Mouse (Mus musculus) neural tube, embryonic 13.5 days (tissue): ENCODE measurements around the gene Pfas. TPM values are rescaled to one million over a fixed set of nuclear protein-coding genes. Genes with fewer than 3 reads are reported as not detected.

ENCODE experiments used
- ATAC-seq: fragments of 200-750 bp; cut with Nextera tagmentation; 2 replicates; pipeline ENCODE4 v1.8.0; 2017; ENCODE audit warnings: low read depth, mild to moderate bottlenecking, moderate TSS enrichment, moderate library complexity
- H3K27ac ChIP-seq: fragments of 300-500 bp; sonication (generic); replicated peaks from 2 replicates; pipeline ENCODE4 v1.5.1; 2015; ENCODE audit warnings: moderate library complexity, mild to moderate bottlenecking, inconsistent platforms
- H3K27me3 ChIP-seq: fragments of 300-500 bp; sonication (generic); 2 replicates; pipeline ENCODE4 v1.6.1; 2015; ENCODE audit warnings: mild to moderate bottlenecking, inconsistent platforms
- H3K36me3 ChIP-seq: fragments of 300-500 bp; sonication (generic); 2 replicates; pipeline ENCODE4 v1.6.1; 2015; ENCODE audit warnings: mild to moderate bottlenecking, inconsistent platforms
- H3K4me1 ChIP-seq: fragments of 300-500 bp; sonication (generic); replicated peaks from 2 replicates; pipeline ENCODE4 v1.6.1; 2015; ENCODE audit warnings: inconsistent platforms
- H3K4me2 ChIP-seq: fragments of 300-500 bp; sonication (generic); 2 replicates; pipeline ENCODE4 v1.6.1; 2015; ENCODE audit warnings: inconsistent platforms, mild to moderate bottlenecking, moderate library complexity
- H3K4me3 ChIP-seq: fragments of 300-500 bp; sonication (generic); 2 replicates; pipeline ENCODE4 v1.5.1; 2015; ENCODE audit warnings: mild to moderate bottlenecking, inconsistent platforms
- H3K9ac ChIP-seq: fragments of 300-500 bp; sonication (generic); 2 replicates; pipeline ENCODE4 v1.6.1; 2015; ENCODE audit warnings: moderate library complexity, mild to moderate bottlenecking, inconsistent platforms
- H3K9me3 ChIP-seq: fragments of 300-500 bp; sonication (generic); 2 replicates; pipeline ENCODE4 v1.6.1; 2016; ENCODE audit warnings: inconsistent platforms
- WGBS: fragments of 180-500 bp; shearing (Covaris S2); methylation state at CpG from one replicate; pipeline ENCODE4 v1.1.7; 2015; 5-methylcytosine and 5-hydroxymethylcytosine counted together
- polyA plus RNA-seq: library from polyadenylated mRNA; unstranded; fragments of >200 nt; fragmentation: Nextera tagmentation; extraction: Ambion mirVana; gene quantifications from 2 replicates; pipeline ENCODE4 v1.2.1, GENCODE M21; 2015

Pfas gene
- 19.1 and 21.9 TPM in 2 replicates for polyA plus RNA-seq

GRCm38 (mm10) chr11:69008182-69009121 lies at the start of gene Pfas:
Gene Pfas (minus strand): TSS chr11:69008460.
- Histone ChIP-seq H3K9ac (peak within 1 kb of the TSS; percentile 78), H3K4me3 (peak within 1 kb of the TSS; percentile 73), H3K36me3 (no peaks in the 10 kb centered on the region), H3K4me2 (peak within 1 kb of the TSS; percentile 75), H3K4me1 (peaks cover 24% of the 10 kb centered on the region), H3K27me3 (no peaks in the 10 kb centered on the region), H3K9me3 (no peaks in the 10 kb centered on the region), H3K27ac (peak within 1 kb of the TSS; percentile 70)
- 10% methylated on average over 38 of the region's 38 CpGs for WGBS
- peak; percentile 79 for ATAC-seq

GRCm38 (mm10) chr11:69053848-69054247 lies 45.6 kb upstream of the Pfas start:
- Histone ChIP-seq H3K4me2 (no peak overlapping the region), H3K4me1 (peaks cover 13% of the 10 kb centered on the region), H3K9ac (no peak overlapping the region), H3K4me3 (no peak overlapping the region), H3K27me3 (no peaks in the 10 kb centered on the region), H3K9me3 (no peaks in the 10 kb centered on the region), H3K27ac (no peak overlapping the region), H3K36me3 (no peaks in the 10 kb centered on the region; the same call in 1 of the 2 replicates)
- WGBS, result 79% methylated on average over 3 of the region's 3 CpGs
- no peak for ATAC-seq

GRCm38 (mm10) chr11:69052824-69053421 lies 44.7 kb upstream of the Pfas start:
- no peak overlapping the region for H3K9ac ChIP-seq
- ATAC-seq, result no peak
- no peaks in the 10 kb centered on the region; the same call in 1 of the 2 replicates for H3K36me3 ChIP-seq
- H3K9me3 ChIP-seq, result no peaks in the 10 kb centered on the region
- 58% methylated on average over 2 of the region's 2 CpGs for WGBS
- peaks cover 4% of the 10 kb centered on the region for H3K4me1 ChIP-seq
- no peaks in the 10 kb centered on the region for H3K27me3 ChIP-seq
- H3K4me3 ChIP-seq, result no peak overlapping the region
- H3K27ac ChIP-seq, result no peak overlapping the region
- no peak overlapping the region for H3K4me2 ChIP-seq

- WGBS, result 74% methylated on average over 4 of the region's 4 CpGs
- no peak overlapping the region for H3K9ac ChIP-seq
Measured at GRCm38 (mm10) chr11:69051771-69052170, 43.5 kb upstream of the Pfas start.

GRCm38 (mm10) chr11:69050748-69051147 lies 42.5 kb upstream of the Pfas start:
- Histone ChIP-seq H3K27ac (no peak overlapping the region), H3K4me2 (no peak overlapping the region), H3K9me3 (no peaks in the 10 kb centered on the region), H3K4me3 (no peak overlapping the region), H3K27me3 (no peaks in the 10 kb centered on the region), H3K4me1 (peaks cover 16% of the 10 kb centered on the region), H3K9ac (no peak overlapping the region), H3K36me3 (no peaks in the 10 kb centered on the region; the same call in 1 of the 2 replicates)
- ATAC-seq, result no peak
- WGBS, result 84% methylated on average over 8 of the region's 8 CpGs

More at GRCm38 (mm10) chr11:69051771-69052170, 43.5 kb upstream of the Pfas start:
- ATAC-seq, result no peak
- no peak overlapping the region for H3K4me3 ChIP-seq
- H3K4me2 ChIP-seq, result no peak overlapping the region
- no peaks in the 10 kb centered on the region; the same call in 1 of the 2 replicates for H3K36me3 ChIP-seq
- no peaks in the 10 kb centered on the region for H3K27me3 ChIP-seq
- H3K9me3 ChIP-seq, result no peaks in the 10 kb centered on the region
- no peak overlapping the region for H3K27ac ChIP-seq
- H3K4me1 ChIP-seq, result peaks cover 6% of the 10 kb centered on the region

GRCm38 (mm10) chr11:69048151-69048550 lies 39.9 kb upstream of the Pfas start:
- no peaks in the 10 kb centered on the region for H3K27me3 ChIP-seq
- H3K36me3 ChIP-seq, result no peaks in the 10 kb centered on the region; the same call in 1 of the 2 replicates
- H3K9ac ChIP-seq, result no peak overlapping the region
- WGBS, result 94% methylated on average over 14 of the region's 14 CpGs
- no peak overlapping the region for H3K4me2 ChIP-seq
- H3K4me1 ChIP-seq, result peaks cover 18% of the 10 kb centered on the region
- H3K27ac ChIP-seq, result no peak overlapping the region
- no peak overlapping the region for H3K4me3 ChIP-seq
- H3K9me3 ChIP-seq, result no peaks in the 10 kb centered on the region
- no peak for ATAC-seq

- H3K27me3 ChIP-seq, result no peaks in the 10 kb centered on the region
- 93% methylated on average over 12 of the region's 12 CpGs for WGBS
- no peak for ATAC-seq
- H3K4me1 ChIP-seq, result peaks cover 18% of the 10 kb centered on the region
- peak overlapping the region; percentile 90; the same call in 1 of the 2 replicates for H3K4me2 ChIP-seq
- H3K36me3 ChIP-seq, result no peaks in the 10 kb centered on the region; the same call in 1 of the 2 replicates
- no peaks in the 10 kb centered on the region for H3K9me3 ChIP-seq
- H3K9ac ChIP-seq, result no peak overlapping the region
- H3K4me3 ChIP-seq, result no peak overlapping the region
- H3K27ac ChIP-seq, result no peak overlapping the region
Measured at GRCm38 (mm10) chr11:69047592-69047991, 39.3 kb upstream of the Pfas start.

GRCm38 (mm10) chr11:69046395-69046774 lies 38.1 kb upstream of the Pfas start:
- Histone ChIP-seq H3K27me3 (no peaks in the 10 kb centered on the region), H3K27ac (no peak overlapping the region), H3K9ac (peak overlapping the region; percentile 67), H3K4me2 (peak overlapping the region; percentile 90), H3K36me3 (no peaks in the 10 kb centered on the region; the same call in 1 of the 2 replicates), H3K4me1 (peaks cover 18% of the 10 kb centered on the region), H3K4me3 (peak overlapping the region; percentile 63), H3K9me3 (no peaks in the 10 kb centered on the region)
- WGBS, result 17% methylated on average over 9 of the region's 9 CpGs
- no peak for ATAC-seq

- H3K27ac ChIP-seq, result peak within 1 kb of the TSS; percentile 39; the same call in 1 of the 2 replicates
- H3K4me2 ChIP-seq, result peak within 1 kb of the TSS; percentile 90
- peak within 1 kb of the TSS; percentile 63 for H3K4me3 ChIP-seq
- peaks cover 18% of the 10 kb centered on the region for H3K4me1 ChIP-seq
- peak within 1 kb of the TSS; percentile 67 for H3K9ac ChIP-seq
- no peaks in the 10 kb centered on the region; the same call in 1 of the 2 replicates for H3K36me3 ChIP-seq
- no peaks in the 10 kb centered on the region for H3K9me3 ChIP-seq
- 1% methylated on average over 54 of the region's 54 CpGs for WGBS
- peak; percentile 55 for ATAC-seq
- H3K27me3 ChIP-seq, result no peaks in the 10 kb centered on the region
Measured at GRCm38 (mm10) chr11:69045531-69046394, 37.5 kb upstream of the Pfas start, which contains the start of gene Aurkb. Gene Aurkb (plus strand): TSS chr11:69045647.

GRCm38 (mm10) chr11:69038173-69038572 lies 29.9 kb upstream of the Pfas start:
- WGBS, result 75% methylated on average over 5 of the region's 5 CpGs
- H3K4me2 ChIP-seq, result peak overlapping the region; percentile 73; the same call in 1 of the 2 replicates
- ATAC-seq, result no peak

More at GRCm38 (mm10) chr11:69038173-69038572, 29.9 kb upstream of the Pfas start:
- H3K9ac ChIP-seq, result no peak overlapping the region
- H3K27me3 ChIP-seq, result no peaks in the 10 kb centered on the region
- no peaks in the 10 kb centered on the region for H3K9me3 ChIP-seq
- H3K36me3 ChIP-seq, result peaks cover 22% of the 10 kb centered on the region
- peaks cover 32% of the 10 kb centered on the region for H3K4me1 ChIP-seq
- H3K27ac ChIP-seq, result no peak overlapping the region
- H3K4me3 ChIP-seq, result 0 out of 2 replicates have a peak overlapping the region, but pooled peaks have one; percentile 0
